In genomic region chr5:148953098-148953497, GRCm38 (mm10) we compare ENCODE assay signal across 13 mouse cellular contexts. TPM values are rescaled to one million over a fixed set of nuclear protein-coding genes. Genes with fewer than 3 reads are reported as not detected.
DNase-seq lines count a peak whose midpoint lies in the region; ATAC-seq and TF ChIP-seq lines count a peak whose summit lies in the region.
"Had no signal": no experiment of that assay in that cellular context is flagged by ENCODE, and none has a peak within 500 bp of the region (broad histone marks: within the 10 kb centered on the region; RNA-seq: fewer than 3 reads in every experiment).

No protein-coding gene starts in this region.

- TF ChIP-seq POLR2A in heart, adult 2 months (IDR thresholded peaks at IDR 0.05; ENCODE audit: insufficient read depth, low read depth, low read length) = no peak

- H3K4me3 ChIP-seq in heart, adult 2 months = no peak overlapping the region
- H3K4me3 ChIP-seq in heart, embryonic 12.5 days = no peak overlapping the region
- H3K4me3 ChIP-seq: embryonic facial prominence, embryonic 12.5 days had no signal

- H3K4me2 ChIP-seq in heart, embryonic 12.5 days = no peak overlapping the region
- H3K4me2 ChIP-seq: embryonic facial prominence, embryonic 12.5 days had no signal

- peak; percentile 88 for TF ChIP-seq EP300 in heart, adult 2 months (IDR thresholded peaks at IDR 0.05; ENCODE audit: insufficient read depth, low read depth, low read length)

- TF ChIP-seq CTCF in heart, adult 2 months (IDR thresholded peaks at IDR 0.05) = no peak

- no peaks in the 10 kb centered on the region for H3K27me3 ChIP-seq in heart, adult 2 months (ENCODE audit: control insufficient read depth, insufficient read depth, low read length)
- H3K27me3 ChIP-seq in heart, embryonic 12.5 days (replicated peaks) = no peaks in the 10 kb centered on the region
- H3K27me3 ChIP-seq: embryonic facial prominence, embryonic 12.5 days had no signal

- ATAC-seq in heart, embryonic 12.5 days (ENCODE audit: insufficient number of reproducible peaks, low FRiP score) = no peak
- ATAC-seq in monocyte, adult 5-6 weeks (replicated peaks; ENCODE audit: insufficient number of reproducible peaks, low FRiP score, low TSS enrichment, poor library complexity, severe bottlenecking) = no peak
- ATAC-seq: CD4-positive, CD25-positive, alpha-beta regulatory T cell, adult 4 months had no signal

- DNase-seq in heart, adult 2 months = peak; percentile 75 to 85
- DNase-seq in MN1 (ENCODE audit: low spot score) = peak; percentile 52
- peak; percentile 64 for DNase-seq in gastrocnemius, postnatal 10 days
- peak; percentile 53 for DNase-seq in kidney, postnatal 10 days
- no peak for DNase-seq in layer of hippocampus, adult 11-12 months (ENCODE audit: low spot score)
- no peak for DNase-seq in embryo, embryonic 10 days (ENCODE audit: low spot score)
- DNase-seq: cerebellum, adult 11 months; right cerebral cortex, postnatal 25 days had no signal

- peaks cover 9% of the 10 kb centered on the region for H3K4me1 ChIP-seq in heart, adult 2 months (ENCODE audit: control insufficient read depth, insufficient read depth, low read length)
- H3K4me1 ChIP-seq in heart, embryonic 12.5 days (replicated peaks) = 0 out of 2 replicates have a peak, but pooled peaks cover 7% of the 10 kb centered on the region

- H3K36me3 ChIP-seq in heart, adult 2 months (ENCODE audit: control insufficient read depth, insufficient read depth, low read length) = no peaks in the 10 kb centered on the region
- no peaks in the 10 kb centered on the region for H3K36me3 ChIP-seq in heart, embryonic 12.5 days
- H3K36me3 ChIP-seq: embryonic facial prominence, embryonic 12.5 days had no signal

- peaks cover 8% of the 10 kb centered on the region; the same call in 1 of the 2 replicates for H3K9me3 ChIP-seq in heart, embryonic 12.5 days (replicated peaks)
- H3K9me3 ChIP-seq: embryonic facial prominence, embryonic 12.5 days had no signal

- WGBS in heart, adult 2 months = 50% methylated on average over 5 of the region's 5 CpGs
- 72% methylated on average over 5 of the region's 5 CpGs for WGBS in heart, embryonic 12.5 days

- peak overlapping the region; percentile 72 for H3K27ac ChIP-seq in heart, adult 2 months
- H3K27ac ChIP-seq in heart, embryonic 12.5 days (ENCODE audit: poor library complexity, severe bottlenecking) = no peak overlapping the region
- H3K27ac ChIP-seq: embryonic facial prominence, embryonic 12.5 days; macrophage had no signal

- no peaks in the 10 kb centered on the region for H3K79me2 ChIP-seq in heart, adult 2 months (replicated peaks; ENCODE audit: control insufficient read depth, insufficient read depth, low read length)

- intact Hi-C loops in heart, adult 2 months (cut with DNase I) = loop anchor here (5.0 kb wide), 1 partner anchor 79 kb away; no protein-coding TSS in a partner anchor

- H3K9ac ChIP-seq in heart, adult 2 months (ENCODE audit: low read depth, low read length) = no peak overlapping the region
- no peak overlapping the region for H3K9ac ChIP-seq in heart, embryonic 12.5 days
- H3K9ac ChIP-seq: embryonic facial prominence, embryonic 12.5 days had no signal

RNA-seq across cellular contexts. Expression of gene Katnal1, which starts 24.0 kb away (rescaled TPM):
- 10 to 100 TPM in 1 of 2 experiments, 1 to 10 TPM in 1; 9.5 to 10.4 TPM for total RNA-seq in heart, adult 2 months (2021)
- polyA plus RNA-seq in heart, adult 2 months (2012; rRNA removed) = 4.8 and 8.7 TPM in 2 replicates
- polyA plus RNA-seq in heart, embryonic 12.5 days (2016; fragmentation: Nextera tagmentation; extraction: Ambion mirVana) = 17.1 and 19.2 TPM in 2 replicates
- 1 to 10 TPM; 5.5 to 6.9 TPM for total RNA-seq in gastrocnemius, postnatal 10 days (2021)
- total RNA-seq in monocyte, adult 5-6 weeks (2017) = 1.5 to 4.8 TPM (median 4.6 TPM) in 3 replicates

RNA-seq across cellular contexts. Expression of gene Gm42791, which starts 41.8 kb away (rescaled TPM):
- total RNA-seq in heart, adult 2 months (2021) = 1 to 10 TPM; 5.7 to 5.9 TPM
- not detected in 2 replicates for polyA plus RNA-seq in heart, adult 2 months (2012; rRNA removed)
- polyA plus RNA-seq in heart, embryonic 12.5 days (2016; fragmentation: Nextera tagmentation; extraction: Ambion mirVana) = 0.45 TPM in 1 of 2 replicates, not detected in the other
- total RNA-seq in gastrocnemius, postnatal 10 days (2021) = 1 to 10 TPM in 1 of 2 experiments, under 1 TPM in 1; 0.89 to 3.7 TPM
- not detected in 3 replicates for total RNA-seq in monocyte, adult 5-6 weeks (2017)

Comparison
In these comparisons a context has a peak if more than half of its experiments do, and no peak if none do; other contexts are left out.
1. DNase-seq: peak in heart, adult 2 months (2 of 2), MN1 (single experiment), gastrocnemius, postnatal 10 days (single experiment) and kidney, postnatal 10 days (single experiment); none in layer of hippocampus, adult 11-12 months (single experiment) and embryo, embryonic 10 days (single experiment).